Mouse (Mus musculus): ENCODE results near the gene Ccndbp1. TPM values are rescaled to one million over a fixed set of nuclear protein-coding genes. Genes with fewer than 3 reads are reported as not detected.
"Not testable (repeated sequence)": the region's sequence is repeated elsewhere in the genome, so short reads cannot be mapped to it uniquely, and the experiment has no call there.

Ccndbp1 gene
- polyA plus RNA-seq, 1 experiment from 2014 or later = 41.6 TPM

DNA sequence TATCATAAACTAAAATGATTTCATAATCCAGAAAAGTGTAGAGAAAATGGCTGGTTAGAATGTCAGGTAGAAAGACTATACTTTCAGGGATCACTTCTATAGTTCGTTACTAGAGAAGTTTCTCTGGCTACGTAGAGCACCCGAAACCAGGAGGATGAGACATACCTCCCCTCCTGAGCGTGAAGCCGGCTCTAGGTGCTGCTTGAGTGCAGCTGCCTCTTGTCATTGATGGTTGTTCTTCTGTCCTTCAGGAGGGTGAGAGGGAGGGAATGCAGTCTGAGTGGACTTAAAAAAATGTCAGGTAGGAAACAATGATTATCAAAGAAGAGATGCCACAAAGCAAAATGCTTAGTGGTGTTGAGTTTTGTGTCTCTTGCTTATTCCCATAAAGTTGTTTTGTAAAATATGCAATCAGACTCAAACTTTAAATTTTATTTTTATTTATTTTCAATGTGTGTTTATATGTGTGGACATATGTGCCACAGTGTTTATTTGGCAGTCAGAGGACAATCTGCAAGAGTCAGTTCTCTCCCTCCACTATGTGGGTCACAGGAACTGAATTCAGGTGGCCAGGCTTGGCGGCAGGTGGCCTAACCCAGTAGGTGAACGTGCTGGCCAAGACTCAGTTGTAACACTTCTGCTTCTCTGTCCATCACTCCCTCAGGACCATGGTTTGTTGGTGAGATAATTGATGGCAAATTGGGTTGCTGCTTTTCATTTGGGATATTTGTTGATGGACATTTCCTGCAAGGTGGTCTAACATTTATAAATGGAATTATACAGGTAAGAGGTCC lies 4.0 kb upstream of the Ccndbp1 start:
- no peak overlapping the region for H3K9ac ChIP-seq
- no peak for ATAC-seq (ENCODE audit: insufficient number of reproducible peaks, insufficient read depth, low FRiP score, low TSS enrichment)
- H3K4me2 ChIP-seq (replicated peaks) = no peak overlapping the region
- no peak overlapping the region for H3K27ac ChIP-seq
- whole genome bisulfite sequencing = 83% methylated on average over 7 of the region's 7 CpGs
- H3K9me3 ChIP-seq = no peaks in the 10 kb centered on the region
- no peaks in the 10 kb centered on the region for H3K27me3 ChIP-seq
- peaks cover 5% of the 10 kb centered on the region for H3K4me1 ChIP-seq
- H3K4me3 ChIP-seq = no peak overlapping the region
- no peaks in the 10 kb centered on the region for H3K36me3 ChIP-seq

DNA sequence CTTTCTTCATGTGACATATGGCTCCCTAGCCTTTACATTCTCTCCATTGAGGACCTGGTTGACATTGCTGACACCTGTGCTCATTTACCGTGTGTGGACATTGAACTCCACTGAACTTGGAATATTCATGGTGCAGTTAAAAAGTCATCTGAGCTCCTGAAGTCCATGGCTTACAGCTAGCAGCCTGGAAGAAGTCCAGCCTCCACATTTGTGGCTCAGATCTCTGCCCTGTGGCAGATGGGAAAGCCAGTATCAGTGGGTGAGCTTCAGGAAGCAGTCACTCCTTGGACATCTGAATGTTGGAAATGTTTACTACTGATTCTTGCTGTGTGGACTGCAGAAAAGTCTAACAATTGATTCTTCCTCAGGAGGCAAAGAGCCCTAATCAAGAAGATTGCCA lies 1.2 kb upstream of the Ccndbp1 start:
- no peak overlapping the region for H3K27ac ChIP-seq
- ATAC-seq (ENCODE audit: insufficient number of reproducible peaks, insufficient read depth, low FRiP score, low TSS enrichment) = no peak
- no peaks in the 10 kb centered on the region for H3K9me3 ChIP-seq
- 85% methylated on average over 1 of the region's 1 CpGs for WGBS
- peaks cover 7% of the 10 kb centered on the region for H3K4me1 ChIP-seq
- H3K36me3 ChIP-seq = no peaks in the 10 kb centered on the region
- H3K9ac ChIP-seq = no peak overlapping the region
- H3K4me3 ChIP-seq = no peak overlapping the region
- H3K27me3 ChIP-seq = no peaks in the 10 kb centered on the region
- H3K4me2 ChIP-seq (replicated peaks) = no peak overlapping the region

DNA sequence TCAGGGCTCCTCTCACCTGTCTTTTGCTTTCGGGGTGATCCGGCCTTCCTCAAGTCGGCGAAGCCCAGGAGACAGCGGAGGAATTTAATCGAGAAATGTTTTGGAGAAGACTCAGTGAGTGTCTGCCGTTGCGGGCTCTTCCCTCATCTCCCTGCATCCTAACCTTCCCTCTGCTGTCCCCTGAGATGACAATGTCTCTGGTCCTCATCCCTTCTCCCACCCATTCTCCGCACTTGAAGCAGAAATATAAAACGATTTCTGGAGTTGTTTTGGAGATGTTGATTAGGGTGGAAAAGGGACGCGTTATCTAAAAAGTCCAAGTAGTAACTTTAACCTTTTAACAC lies 433 bp downstream of the Ccndbp1 start:
- Histone ChIP-seq H3K4me1 (peaks cover 7% of the 10 kb centered on the region), H3K4me2 (replicated peaks) (peak overlapping the region; percentile 78), H3K4me3 (peak overlapping the region; percentile 84), H3K36me3 (peaks cover 9% of the 10 kb centered on the region), H3K9ac (peak overlapping the region; percentile 69), H3K27me3 (no peaks in the 10 kb centered on the region), H3K9me3 (no peaks in the 10 kb centered on the region), H3K27ac (no peak overlapping the region)
- 0 out of 2 replicates have a peak, but pooled peaks have one; percentile 7 for ATAC-seq (ENCODE audit: insufficient number of reproducible peaks, insufficient read depth, low FRiP score, low TSS enrichment)
- WGBS = 1% methylated on average over 12 of the region's 12 CpGs

DNA sequence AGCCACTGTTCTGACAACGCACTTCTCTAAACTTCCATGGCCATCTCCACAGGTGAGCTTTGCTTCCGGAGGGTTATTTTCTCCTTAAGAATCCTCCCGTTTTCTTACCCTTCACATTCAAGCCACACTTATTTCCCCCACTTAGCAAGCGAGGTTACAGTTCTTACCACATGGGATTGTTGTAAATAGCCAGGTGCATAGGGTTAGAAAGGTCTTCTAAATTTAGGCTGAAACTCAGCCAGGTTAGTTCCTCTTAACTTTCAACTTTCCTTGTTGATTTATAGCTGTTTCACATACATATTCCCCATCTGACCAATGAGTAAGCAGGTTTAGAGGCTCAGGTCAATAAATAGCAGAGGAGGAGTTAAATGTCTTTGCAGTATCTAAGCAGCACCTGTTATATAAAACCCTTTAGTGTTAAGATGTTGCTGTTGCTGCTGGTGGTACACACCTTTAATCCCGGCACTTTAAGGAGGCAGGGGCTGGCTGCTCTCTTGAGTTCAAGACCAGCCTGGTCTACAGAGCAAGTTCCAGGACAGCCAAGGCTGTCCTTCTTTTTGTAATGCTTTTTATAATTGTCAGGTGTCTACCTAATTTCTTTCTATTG lies 971 bp downstream of the Ccndbp1 start:
- Histone ChIP-seq H3K27me3 (no peaks in the 10 kb centered on the region), H3K4me2 (replicated peaks) (peak overlapping the region; percentile 78), H3K27ac (no peak overlapping the region), H3K4me3 (peak overlapping the region; percentile 84), H3K36me3 (peaks cover 9% of the 10 kb centered on the region), H3K9me3 (no peaks in the 10 kb centered on the region), H3K9ac (peak overlapping the region; percentile 69), H3K4me1 (peaks cover 7% of the 10 kb centered on the region)
- 27% methylated on average over 5 of the region's 5 CpGs for WGBS
- ATAC-seq (ENCODE audit: insufficient number of reproducible peaks, insufficient read depth, low FRiP score, low TSS enrichment) = no peak

GRCm38 (mm10) chr2:121012676-121013075 lies 4.5 kb downstream of the Ccndbp1 start:
- no peak overlapping the region for H3K27ac ChIP-seq
- no peak overlapping the region for H3K4me3 ChIP-seq
- H3K9me3 ChIP-seq = no peaks in the 10 kb centered on the region
- ATAC-seq (ENCODE audit: insufficient number of reproducible peaks, insufficient read depth, low FRiP score, low TSS enrichment) = no peak
- no peak overlapping the region for H3K4me2 ChIP-seq (replicated peaks)
- peaks cover 22% of the 10 kb centered on the region for H3K36me3 ChIP-seq
- H3K9ac ChIP-seq = no peak overlapping the region
- H3K27me3 ChIP-seq = no peaks in the 10 kb centered on the region
- peaks cover 7% of the 10 kb centered on the region for H3K4me1 ChIP-seq
- 92% methylated on average over 9 of the region's 9 CpGs for WGBS

GRCm38 (mm10) chr2:121015507-121015906 lies 7.3 kb downstream of the Ccndbp1 start:
- no peak overlapping the region for H3K27ac ChIP-seq
- H3K36me3 ChIP-seq = peaks cover 25% of the 10 kb centered on the region
- H3K9me3 ChIP-seq = no peaks in the 10 kb centered on the region
- H3K4me2 ChIP-seq (replicated peaks) = no peak overlapping the region
- WGBS = 76% methylated on average over 2 of the region's 2 CpGs
- H3K9ac ChIP-seq = no peak overlapping the region
- no peaks in the 10 kb centered on the region for H3K27me3 ChIP-seq
- H3K4me1 ChIP-seq = no peaks in the 10 kb centered on the region
- ATAC-seq (ENCODE audit: insufficient number of reproducible peaks, insufficient read depth, low FRiP score, low TSS enrichment) = no peak
- H3K4me3 ChIP-seq = no peak overlapping the region

- no peak overlapping the region for H3K4me2 ChIP-seq (replicated peaks)
- no peaks in the 10 kb centered on the region for H3K9me3 ChIP-seq
- no peak for ATAC-seq (ENCODE audit: insufficient number of reproducible peaks, insufficient read depth, low FRiP score, low TSS enrichment)
- no peak overlapping the region for H3K27ac ChIP-seq
- no peaks in the 10 kb centered on the region for H3K27me3 ChIP-seq
- no peak overlapping the region for H3K4me3 ChIP-seq
- H3K36me3 ChIP-seq = peaks cover 25% of the 10 kb centered on the region
- no peaks in the 10 kb centered on the region for H3K4me1 ChIP-seq
- WGBS = 86% methylated on average over 9 of the region's 9 CpGs
- H3K9ac ChIP-seq = no peak overlapping the region
Measured at GRCm38 (mm10) chr2:121016226-121016625, 8.0 kb downstream of the Ccndbp1 start.

DNA sequence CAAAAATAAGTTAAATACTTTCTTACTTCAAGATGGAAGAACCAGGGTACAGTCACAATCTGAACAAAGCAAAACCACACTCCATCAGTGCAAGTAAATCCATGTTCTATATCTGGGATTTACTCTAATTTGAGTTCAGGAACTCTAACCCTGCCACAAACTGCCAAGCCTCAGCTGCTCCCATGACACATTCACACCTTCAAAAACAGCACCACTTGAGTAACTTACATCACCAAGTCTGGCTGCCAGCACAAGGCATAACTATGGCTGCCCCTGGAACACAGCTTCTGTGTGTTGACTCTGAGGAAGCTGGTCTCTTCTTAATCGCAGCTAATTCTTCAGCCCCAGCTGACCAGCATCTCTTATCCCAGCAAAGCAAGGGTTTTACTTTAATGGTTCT lies 8.9 kb downstream of the Ccndbp1 start:
- no peak for ATAC-seq (ENCODE audit: insufficient number of reproducible peaks, insufficient read depth, low FRiP score, low TSS enrichment)
- peaks cover 25% of the 10 kb centered on the region for H3K36me3 ChIP-seq
- H3K27ac ChIP-seq = no peak overlapping the region
- no peak overlapping the region for H3K9ac ChIP-seq
- no peak overlapping the region for H3K4me2 ChIP-seq (replicated peaks)
- no peaks in the 10 kb centered on the region for H3K9me3 ChIP-seq
- no peaks in the 10 kb centered on the region for H3K27me3 ChIP-seq
- no peaks in the 10 kb centered on the region for H3K4me1 ChIP-seq
- 85% methylated on average over 1 of the region's 1 CpGs for WGBS
- H3K4me3 ChIP-seq = no peak overlapping the region

GRCm38 (mm10) chr2:121022918-121023317 lies 14.7 kb downstream of the Ccndbp1 start:
- H3K27ac ChIP-seq = no peak overlapping the region
- H3K4me1 ChIP-seq = no peaks in the 10 kb centered on the region
- 64% methylated on average over 5 of the region's 5 CpGs for WGBS
- H3K9ac ChIP-seq = no peak overlapping the region
- no peaks in the 10 kb centered on the region for H3K9me3 ChIP-seq
- H3K36me3 ChIP-seq = peaks cover 1% of the 10 kb centered on the region
- ATAC-seq (ENCODE audit: insufficient number of reproducible peaks, insufficient read depth, low FRiP score, low TSS enrichment) = no peak
- H3K4me2 ChIP-seq (replicated peaks) = no peak overlapping the region
- peaks cover 3% of the 10 kb centered on the region; the same call in 1 of the 2 replicates for H3K27me3 ChIP-seq
- no peak overlapping the region for H3K4me3 ChIP-seq

GRCm38 (mm10) chr2:121036733-121037341 lies 28.6 kb downstream of the Ccndbp1 start, which contains the start of gene Epb42:
Epb42 (minus strand) TSS chr2:121037072.
- ATAC-seq (ENCODE audit: insufficient number of reproducible peaks, insufficient read depth, low FRiP score, low TSS enrichment) = no peak
- Histone ChIP-seq H3K9me3 (no peaks in the 10 kb centered on the region), H3K4me2 (replicated peaks) (no peak within 1 kb of the TSS), H3K9ac (no peak within 1 kb of the TSS), H3K4me1 (no peaks in the 10 kb centered on the region), H3K27me3 (no peaks in the 10 kb centered on the region), H3K36me3 (no peaks in the 10 kb centered on the region), H3K4me3 (no peak within 1 kb of the TSS), H3K27ac (no peak within 1 kb of the TSS)
- WGBS = 56% methylated on average over 5 of the region's 5 CpGs

DNA sequence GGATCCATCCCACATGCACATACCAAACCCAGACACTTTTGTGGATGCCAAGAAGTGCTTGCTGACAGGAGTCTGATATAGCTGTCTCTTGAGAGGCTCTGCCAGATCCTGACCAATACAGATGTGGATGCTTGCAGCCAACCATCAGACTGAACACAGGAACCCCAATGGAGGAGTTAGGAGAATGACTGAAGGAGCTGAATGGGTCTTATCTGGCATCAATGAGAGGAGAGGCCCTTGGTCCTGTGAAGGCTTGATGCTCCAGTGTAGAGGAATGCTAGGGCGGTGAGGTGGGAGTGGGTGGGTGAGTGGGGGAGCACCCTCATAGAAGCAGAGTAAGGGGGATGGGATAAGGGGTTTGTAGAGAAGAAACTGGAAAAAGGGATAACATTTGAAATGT lies 30.6 kb downstream of the Ccndbp1 start:
- not testable (repeated sequence) for H3K4me3 ChIP-seq; H3K9ac ChIP-seq; H3K36me3 ChIP-seq; H3K27me3 ChIP-seq; ATAC-seq (ENCODE audit: insufficient number of reproducible peaks, insufficient read depth, low FRiP score, low TSS enrichment); H3K27ac ChIP-seq; H3K9me3 ChIP-seq; H3K4me2 ChIP-seq (replicated peaks); H3K4me1 ChIP-seq
- WGBS = 95% methylated on average over 1 of the region's 1 CpGs

- no peak overlapping the region for H3K27ac ChIP-seq
- no peak overlapping the region for H3K4me3 ChIP-seq
- no peaks in the 10 kb centered on the region for H3K27me3 ChIP-seq
- WGBS = 84% methylated on average over 1 of the region's 1 CpGs
- H3K4me2 ChIP-seq (replicated peaks) = no peak overlapping the region
- H3K9ac ChIP-seq = no peak overlapping the region
- H3K9me3 ChIP-seq = no peaks in the 10 kb centered on the region
- no peaks in the 10 kb centered on the region for H3K4me1 ChIP-seq
- no peak for ATAC-seq (ENCODE audit: insufficient number of reproducible peaks, insufficient read depth, low FRiP score, low TSS enrichment)
- no peaks in the 10 kb centered on the region for H3K36me3 ChIP-seq
Measured at GRCm38 (mm10) chr2:121039382-121039781, 31.2 kb downstream of the Ccndbp1 start.
